Comparison of ENCODE assay signal across 25 mouse cellular contexts in the genomic region with DNA sequence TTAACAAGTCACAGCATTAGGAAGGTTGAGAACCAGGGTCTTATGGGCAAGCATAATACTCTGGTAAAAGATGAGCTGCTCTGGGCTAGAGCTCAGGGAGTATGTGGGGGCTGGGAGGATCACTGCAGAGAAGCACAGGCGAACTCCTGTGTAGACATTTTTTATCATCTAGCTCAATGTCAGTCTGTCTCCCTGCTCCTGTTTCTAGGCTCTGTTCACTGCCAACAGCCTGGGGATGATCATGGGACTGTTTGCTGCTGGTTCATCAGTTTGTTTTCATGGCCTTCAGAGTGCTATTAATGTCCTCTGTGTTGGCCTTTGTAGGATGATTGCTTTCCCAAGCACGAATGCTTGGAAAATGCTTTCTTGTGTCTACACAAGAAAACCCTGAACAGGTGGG. TPM values are rescaled to one million over a fixed set of nuclear protein-coding genes. Genes with fewer than 3 reads are reported as not detected.
DNase-seq lines count a peak whose midpoint lies in the region; ATAC-seq lines count a peak whose summit lies in the region.
"Had no signal": no experiment of that assay in that cellular context is flagged by ENCODE, and none has a peak within 500 bp of the region (broad histone marks: within the 10 kb centered on the region; RNA-seq: fewer than 3 reads in every experiment).

No protein-coding gene starts in this region.

- peak overlapping the region; percentile 52 for H3K27ac ChIP-seq in heart, embryonic 16.5 days (ENCODE audit: low read length)
- H3K27ac ChIP-seq: forebrain, embryonic 13.5 days; hindbrain, postnatal 0 days; layer of hippocampus, adult 2 months; limb, embryonic 10.5 days; liver, embryonic 15.5 days; lung, embryonic 15.5 days; midbrain, embryonic 13.5 days had no signal

- ATAC-seq in heart, embryonic 16.5 days (replicated peaks; ENCODE audit: extremely low read depth, insufficient read depth, low FRiP score): no peak
- ATAC-seq: forebrain, embryonic 13.5 days; hindbrain, postnatal 0 days; intestine, embryonic 16.5 days; midbrain, embryonic 13.5 days had no signal

- WGBS in heart, embryonic 16.5 days: 57% methylated on average over 2 of the region's 2 CpGs

- peaks cover 37% of the 10 kb centered on the region for H3K4me1 ChIP-seq in heart, embryonic 16.5 days (ENCODE audit: control insufficient read depth, insufficient read depth, low read length)
- H3K4me1 ChIP-seq: megakaryocyte, embryonic 14.5 days had no signal

- H3K9me3 ChIP-seq in heart, embryonic 16.5 days (replicated peaks; ENCODE audit: control insufficient read depth, low read length): no peaks in the 10 kb centered on the region
- H3K9me3 ChIP-seq: forebrain, embryonic 13.5 days; limb, embryonic 10.5 days; liver, embryonic 15.5 days; lung, embryonic 15.5 days; megakaryocyte, embryonic 14.5 days; midbrain, embryonic 13.5 days had no signal

- no peaks in the 10 kb centered on the region for H3K36me3 ChIP-seq in heart, embryonic 16.5 days (ENCODE audit: control insufficient read depth, insufficient read depth)
- H3K36me3 ChIP-seq: liver, embryonic 15.5 days; lung, embryonic 15.5 days; midbrain, embryonic 13.5 days had no signal

- H3K4me3 ChIP-seq in heart, embryonic 16.5 days (ENCODE audit: low read length): no peak overlapping the region
- H3K4me3 ChIP-seq: forebrain, embryonic 13.5 days; layer of hippocampus, adult 2 months; limb, embryonic 10.5 days; liver, embryonic 15.5 days; lung, embryonic 15.5 days; megakaryocyte, embryonic 14.5 days; midbrain, embryonic 13.5 days had no signal

- no peak overlapping the region for H3K4me2 ChIP-seq in heart, embryonic 16.5 days (ENCODE audit: low read depth, low read length)
- H3K4me2 ChIP-seq: forebrain, embryonic 13.5 days; liver, embryonic 15.5 days; lung, embryonic 15.5 days; midbrain, embryonic 13.5 days had no signal

- no peaks in the 10 kb centered on the region for H3K27me3 ChIP-seq in heart, embryonic 16.5 days (ENCODE audit: control insufficient read depth, insufficient read depth, low read length)
- H3K27me3 ChIP-seq: forebrain, embryonic 13.5 days; liver, embryonic 15.5 days; lung, embryonic 15.5 days; megakaryocyte, embryonic 14.5 days; midbrain, embryonic 13.5 days had no signal

- peak; percentile 74 for DNase-seq in adrenal gland, adult 2 months
- no peak for DNase-seq in adrenal gland, adult 18-20 months (ENCODE audit: low spot score in 2 of 2)
- peak; percentile 92 for DNase-seq in heart, adult 11 months
- DNase-seq in heart, postnatal 10 days: no peak
- DNase-seq in heart, postnatal 14 days: no peak
- peak; percentile 80 for DNase-seq in skeletal muscle tissue, adult 2 months (ENCODE audit: low read depth, low spot score)
- DNase-seq: cerebellum, adult 9-10 months; kidney, adult 9 months; kidney, postnatal 14 days; liver; lung, postnatal 36 days; right cerebral cortex, adult 18-20 months; right cerebral cortex, postnatal 4 days; thymus, adult 18-20 months; thymus, postnatal 36 days had no signal

- intact Hi-C loops in heart, postnatal 10 days (cut with DNase I): no loop called here
- intact Hi-C loops in heart, postnatal 14 days (cut with DNase I): no loop called here

- no peak overlapping the region for H3K9ac ChIP-seq in heart, embryonic 16.5 days (ENCODE audit: low read length)
- H3K9ac ChIP-seq: forebrain, embryonic 13.5 days; liver, embryonic 15.5 days; lung, embryonic 15.5 days; midbrain, embryonic 13.5 days had no signal

RNA-seq across cellular contexts. Expression of a gene that starts 18.7 kb away (rescaled TPM):
- 10 to 100 TPM; 28.4 to 32.8 TPM for total RNA-seq in adrenal gland, adult 2 months (2021)
- 26.1 and 36.0 TPM in 2 replicates for polyA plus RNA-seq in adrenal gland, adult 2 months (2012; rRNA removed)
- total RNA-seq in adrenal gland, adult 18-20 months (2021): 10 to 100 TPM; 20.3 to 60.0 TPM
- total RNA-seq in heart, postnatal 10 days (2021): 10 to 100 TPM; 21.3 to 27.3 TPM
- polyA plus RNA-seq in heart, embryonic 16.5 days (2015; fragmentation: Nextera tagmentation; extraction: Ambion mirVana): 19.1 and 22.9 TPM in 2 replicates
- total RNA-seq in heart, postnatal 14 days (2021): 10 to 100 TPM; 23.2 to 24.0 TPM

Comparison
In these comparisons a context has a peak if more than half of its experiments do, and no peak if none do; other contexts are left out.
1. DNase-seq: peak in adrenal gland, adult 2 months (single experiment), heart, adult 11 months (single experiment) and skeletal muscle tissue, adult 2 months (single experiment); none in adrenal gland, adult 18-20 months (0 of 2), heart, postnatal 10 days (0 of 2) and heart, postnatal 14 days (0 of 2).